16 mouse cellular contexts compared by ENCODE assay signal in genomic region chr3:37645061-37645460, GRCm38 (mm10). TPM values are rescaled to one million over a fixed set of nuclear protein-coding genes. Genes with fewer than 3 reads are reported as not detected.
DNase-seq lines count a peak whose midpoint lies in the region; ATAC-seq and TF ChIP-seq lines count a peak whose summit lies in the region.
"Had no signal": no experiment of that assay in that cellular context is flagged by ENCODE, and none has a peak within 500 bp of the region (broad histone marks: within the 10 kb centered on the region; RNA-seq: fewer than 3 reads in every experiment).

No protein-coding gene starts in this region.

- H3K27me3 ChIP-seq in kidney, embryonic 16.5 days (ENCODE audit: insufficient read depth, low read length): no peaks in the 10 kb centered on the region
- H3K27me3 ChIP-seq in neural tube, embryonic 15.5 days (replicated peaks): peaks cover 15% of the 10 kb centered on the region
- H3K27me3 ChIP-seq in stomach, postnatal 0 days (ENCODE audit: control insufficient read depth, insufficient read depth, low read length): no peaks in the 10 kb centered on the region
- H3K27me3 ChIP-seq: embryonic facial prominence, embryonic 13.5 days had no signal

- 53% methylated on average over 6 of the region's 6 CpGs for WGBS in kidney, embryonic 16.5 days
- 84% methylated on average over 6 of the region's 6 CpGs for WGBS in neural tube, embryonic 15.5 days
- 67% methylated on average over 6 of the region's 6 CpGs for WGBS in stomach, postnatal 0 days

- H3K9me3 ChIP-seq in kidney, embryonic 16.5 days (ENCODE audit: low read length): no peaks in the 10 kb centered on the region
- no peaks in the 10 kb centered on the region for H3K9me3 ChIP-seq in neural tube, embryonic 15.5 days (replicated peaks)
- H3K9me3 ChIP-seq in stomach, postnatal 0 days (ENCODE audit: control insufficient read depth, low read length): no peaks in the 10 kb centered on the region
- H3K9me3 ChIP-seq: embryonic facial prominence, embryonic 13.5 days; hindbrain, embryonic 12.5 days; neural tube, embryonic 12.5 days had no signal

- H3K36me3 ChIP-seq in kidney, embryonic 16.5 days (ENCODE audit: insufficient read depth, low read length): peaks cover 36% of the 10 kb centered on the region
- peaks cover 17% of the 10 kb centered on the region for H3K36me3 ChIP-seq in neural tube, embryonic 15.5 days
- peaks cover 11% of the 10 kb centered on the region for H3K36me3 ChIP-seq in stomach, postnatal 0 days (ENCODE audit: control insufficient read depth, insufficient read depth, low read length)

- no peak for DNase-seq in kidney, adult 18-20 months
- DNase-seq in neural tube, embryonic 10.5 days (ENCODE audit: extremely low spot score, low spot score): peak; percentile 6
- DNase-seq in induced T-regulatory cell, adult 2 months (ENCODE audit: low read depth): peak; percentile 54
- DNase-seq in stomach, postnatal 0 days (ENCODE audit: low spot score): peak; percentile 31
- no peak for DNase-seq in adipocyte (ENCODE audit: low spot score)
- DNase-seq: cerebellum, adult 11 months; heart, adult 18-20 months; kidney, postnatal 10 days; layer of hippocampus, adult 9-11 months; lung, adult 2 months; thymus, postnatal 25 days had no signal

- no peak for ATAC-seq in kidney, embryonic 16.5 days (ENCODE audit: low FRiP score, low TSS enrichment)
- no peak for ATAC-seq in neural tube, embryonic 15.5 days (ENCODE audit: low FRiP score)
- ATAC-seq in stomach, postnatal 0 days (ENCODE audit: low FRiP score, low TSS enrichment): no peak

- H3K9ac ChIP-seq in kidney, embryonic 16.5 days (replicated peaks; ENCODE audit: low read length): no peak overlapping the region; the same call in 1 of the 2 replicates
- H3K9ac ChIP-seq in neural tube, embryonic 15.5 days (replicated peaks): no peak overlapping the region
- no peak overlapping the region for H3K9ac ChIP-seq in stomach, postnatal 0 days (ENCODE audit: low read length)
- H3K9ac ChIP-seq: embryonic facial prominence, embryonic 13.5 days; hindbrain, embryonic 12.5 days; neural tube, embryonic 12.5 days had no signal

- peak overlapping the region; percentile 10 for H3K4me2 ChIP-seq in kidney, embryonic 16.5 days (replicated peaks; ENCODE audit: low read depth, low read length)
- no peak overlapping the region for H3K4me2 ChIP-seq in neural tube, embryonic 15.5 days
- H3K4me2 ChIP-seq in stomach, postnatal 0 days (replicated peaks; ENCODE audit: low read depth): no peak overlapping the region
- H3K4me2 ChIP-seq: embryonic facial prominence, embryonic 13.5 days; hindbrain, embryonic 12.5 days; neural tube, embryonic 12.5 days had no signal

- peaks cover 45% of the 10 kb centered on the region for H3K4me1 ChIP-seq in kidney, embryonic 16.5 days (ENCODE audit: insufficient read depth, low read length)
- H3K4me1 ChIP-seq in neural tube, embryonic 15.5 days: peaks cover 26% of the 10 kb centered on the region
- peaks cover 12% of the 10 kb centered on the region for H3K4me1 ChIP-seq in stomach, postnatal 0 days (replicated peaks; ENCODE audit: control insufficient read depth, insufficient read depth)

- H3K4me3 ChIP-seq in kidney, embryonic 16.5 days (ENCODE audit: low read length): peak overlapping the region; percentile 22
- H3K4me3 ChIP-seq in neural tube, embryonic 15.5 days (replicated peaks): no peak overlapping the region
- H3K4me3 ChIP-seq in stomach, postnatal 0 days (ENCODE audit: low read depth, low read length): no peak overlapping the region
- H3K4me3 ChIP-seq: embryonic facial prominence, embryonic 13.5 days; hindbrain, embryonic 12.5 days; neural tube, embryonic 12.5 days had no signal

- peak overlapping the region; percentile 44; the same call in 1 of the 2 replicates for H3K27ac ChIP-seq in kidney, embryonic 16.5 days (ENCODE audit: low read length)
- H3K27ac ChIP-seq in neural tube, embryonic 15.5 days (replicated peaks): no peak overlapping the region
- no peak overlapping the region for H3K27ac ChIP-seq in stomach, postnatal 0 days (replicated peaks)
- H3K27ac ChIP-seq: embryonic facial prominence, embryonic 13.5 days; hindbrain, embryonic 12.5 days; neural tube, embryonic 12.5 days had no signal

- TF ChIP-seq CTCF in stomach, postnatal 0 days (IDR thresholded peaks at IDR 0.05; ENCODE audit: low read depth): no peak

- no peak for TF ChIP-seq EP300 in stomach, postnatal 0 days (optimal IDR thresholded peaks at IDR 0.05)

RNA-seq across cellular contexts. Expression of gene Spry1, which starts 5.3 kb away (rescaled TPM):
- 36.2 and 39.6 TPM in 2 replicates for polyA plus RNA-seq in kidney, embryonic 16.5 days (2015; fragmentation: Nextera tagmentation; extraction: Ambion mirVana)
- polyA plus RNA-seq in neural tube, embryonic 15.5 days (2015; fragmentation: Nextera tagmentation; extraction: Ambion mirVana): 5.9 and 6.3 TPM in 2 replicates
- polyA plus RNA-seq in stomach, postnatal 0 days (2015; fragmentation: Nextera tagmentation; extraction: Ambion mirVana): 9.4 and 14.1 TPM in 2 replicates

Comparison
In these comparisons a context has a peak if more than half of its experiments do, and no peak if none do; other contexts are left out.
1. DNase-seq: peak in neural tube, embryonic 10.5 days (single experiment), induced T-regulatory cell, adult 2 months (single experiment) and stomach, postnatal 0 days (single experiment); none in kidney, adult 18-20 months (single experiment) and adipocyte (single experiment).